Mouse (Mus musculus) neural tube, embryonic 14.5 days (tissue): ENCODE data around the gene Efcab5. TPM values are rescaled to one million over a fixed set of nuclear protein-coding genes. Genes with fewer than 3 reads are reported as not detected.

ENCODE experiments used
- ATAC-seq: fragments of 200-750 bp; cut with Nextera tagmentation; 2 replicates; pipeline ENCODE4 v1.8.0; 2017; ENCODE audit warnings: low read depth, mild to moderate bottlenecking, moderate TSS enrichment, moderate library complexity
- H3K27ac ChIP-seq: fragments of 300-500 bp; sonication (generic); 2 replicates; pipeline ENCODE4 v1.5.1; 2014; ENCODE audit warnings: low read depth, mild to moderate bottlenecking, control low read depth, low read length, moderate library complexity, mixed read lengths
- H3K27me3 ChIP-seq: fragments of 300-500 bp; sonication (generic); 2 replicates; pipeline ENCODE4 v1.6.1; 2014; ENCODE audit warnings: low read length; ENCODE audit not compliant: control insufficient read depth, insufficient read depth
- H3K36me3 ChIP-seq: fragments of 300-500 bp; sonication (generic); 2 replicates; pipeline ENCODE4 v1.6.1; 2014; ENCODE audit warnings: low read length, mixed read lengths; ENCODE audit not compliant: control insufficient read depth, insufficient read depth
- H3K4me1 ChIP-seq: fragments of 300-500 bp; sonication (generic); 2 replicates; pipeline ENCODE4 v1.6.1; 2014; ENCODE audit warnings: low read length; ENCODE audit not compliant: control insufficient read depth, insufficient read depth
- H3K4me2 ChIP-seq: fragments of 300-500 bp; sonication (generic); 2 replicates; pipeline ENCODE4 v1.6.1; 2014; ENCODE audit warnings: mild to moderate bottlenecking, low read depth, low read length, control low read depth
- H3K4me3 ChIP-seq: fragments of 300-500 bp; sonication (generic); 2 replicates; pipeline ENCODE4 v1.5.1; 2014; ENCODE audit warnings: low read depth, low read length, control low read depth, mixed read lengths
- H3K9ac ChIP-seq: fragments of 300-500 bp; sonication (generic); replicated peaks from 2 replicates; pipeline ENCODE4 v1.6.1; 2014; ENCODE audit warnings: low read depth, mild to moderate bottlenecking, control low read depth, low read length, mixed read lengths
- H3K9me3 ChIP-seq: fragments of 300-500 bp; sonication (generic); 2 replicates; pipeline ENCODE4 v1.6.1; 2016; ENCODE audit warnings: low read length; ENCODE audit not compliant: control insufficient read depth
- WGBS: fragments of 180-500 bp; shearing (Covaris S2); extraction: QIAGEN DNeasy Blood & Tissue Kit; methylation state at CpG from one replicate; pipeline ENCODE4 v1.1.7; 2014; 5-methylcytosine and 5-hydroxymethylcytosine counted together
- polyA plus RNA-seq: library from polyadenylated mRNA; unstranded; fragments of >200 nt; fragmentation: Nextera tagmentation; extraction: Ambion mirVana; gene quantifications from 2 replicates; pipeline ENCODE4 v1.2.1, GENCODE M21; 2014

Efcab5 gene
- polyA plus RNA-seq, 1 experiment from 2014 or later, result 1.4 TPM

GRCm38 (mm10) chr11:77182041-77182440 is 6.7 kb downstream of the Efcab5 start:
- Histone ChIP-seq H3K9me3 (no peaks in the 10 kb centered on the region), H3K4me2 (no peak overlapping the region), H3K36me3 (no peaks in the 10 kb centered on the region), H3K4me1 (no peaks in the 10 kb centered on the region), H3K27ac (no peak overlapping the region), H3K4me3 (no peak overlapping the region), H3K27me3 (no peaks in the 10 kb centered on the region), H3K9ac (no peak overlapping the region)
- ATAC-seq, result no peak
- 73% methylated on average over 2 of the region's 2 CpGs for WGBS

DNA sequence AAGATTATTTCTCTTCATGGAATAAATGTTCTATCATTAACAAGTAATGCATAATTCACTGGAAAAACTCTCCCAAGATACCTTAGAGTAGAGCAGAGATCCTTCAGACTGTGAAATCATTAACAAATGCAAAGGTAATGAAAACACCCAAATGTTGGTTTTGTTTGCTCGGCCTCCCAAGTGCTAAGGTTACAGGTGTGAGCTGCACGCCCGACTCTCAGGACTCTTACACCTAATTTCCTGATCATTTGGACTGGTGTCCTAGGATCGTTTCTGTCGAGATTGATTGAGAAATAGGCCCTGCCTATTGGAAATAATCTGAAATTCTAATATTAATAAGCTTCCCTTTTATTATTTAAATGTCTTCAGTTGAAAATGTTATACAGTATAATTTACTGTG is 7.2 kb downstream of the Efcab5 start:
- Histone ChIP-seq H3K9ac (no peak overlapping the region), H3K27ac (no peak overlapping the region), H3K27me3 (no peaks in the 10 kb centered on the region), H3K36me3 (no peaks in the 10 kb centered on the region), H3K4me2 (no peak overlapping the region), H3K9me3 (no peaks in the 10 kb centered on the region), H3K4me3 (no peak overlapping the region), H3K4me1 (no peaks in the 10 kb centered on the region)
- 78% methylated on average over 5 of the region's 5 CpGs for WGBS
- no peak for ATAC-seq

DNA sequence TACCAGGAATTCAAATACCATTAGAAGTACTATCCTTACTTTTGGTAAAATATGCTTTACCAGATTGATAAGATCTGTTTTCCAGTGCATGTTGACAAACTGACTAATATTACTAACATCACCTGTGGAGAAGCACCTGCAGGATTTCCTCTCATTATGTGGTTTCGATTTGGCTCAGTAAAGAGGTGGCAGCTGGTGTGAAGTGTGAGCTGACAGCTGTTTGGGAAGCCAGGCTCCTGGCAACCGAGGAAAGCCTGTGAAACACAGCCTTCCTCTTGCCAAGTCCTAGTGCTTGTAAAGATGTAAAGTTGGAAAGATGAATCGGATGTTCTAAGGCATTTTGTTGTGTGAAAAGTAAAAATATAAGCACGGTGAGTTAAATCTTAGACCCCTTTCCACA is 7.9 kb downstream of the Efcab5 start:
- Histone ChIP-seq H3K9me3 (no peaks in the 10 kb centered on the region), H3K4me3 (no peak overlapping the region), H3K9ac (no peak overlapping the region), H3K27me3 (no peaks in the 10 kb centered on the region), H3K4me2 (no peak overlapping the region), H3K4me1 (no peaks in the 10 kb centered on the region), H3K36me3 (no peaks in the 10 kb centered on the region), H3K27ac (no peak overlapping the region)
- no peak for ATAC-seq
- 51% methylated on average over 4 of the region's 4 CpGs for WGBS

GRCm38 (mm10) chr11:77179771-77180170 is 9.0 kb downstream of the Efcab5 start:
- H3K4me1 ChIP-seq, result no peaks in the 10 kb centered on the region
- H3K27me3 ChIP-seq, result no peaks in the 10 kb centered on the region
- H3K9me3 ChIP-seq, result no peaks in the 10 kb centered on the region
- no peak overlapping the region for H3K27ac ChIP-seq
- H3K36me3 ChIP-seq, result no peaks in the 10 kb centered on the region
- ATAC-seq, result no peak
- no peak overlapping the region for H3K4me2 ChIP-seq
- no peak overlapping the region for H3K9ac ChIP-seq
- H3K4me3 ChIP-seq, result no peak overlapping the region
- WGBS, result 89% methylated on average over 3 of the region's 3 CpGs

DNA sequence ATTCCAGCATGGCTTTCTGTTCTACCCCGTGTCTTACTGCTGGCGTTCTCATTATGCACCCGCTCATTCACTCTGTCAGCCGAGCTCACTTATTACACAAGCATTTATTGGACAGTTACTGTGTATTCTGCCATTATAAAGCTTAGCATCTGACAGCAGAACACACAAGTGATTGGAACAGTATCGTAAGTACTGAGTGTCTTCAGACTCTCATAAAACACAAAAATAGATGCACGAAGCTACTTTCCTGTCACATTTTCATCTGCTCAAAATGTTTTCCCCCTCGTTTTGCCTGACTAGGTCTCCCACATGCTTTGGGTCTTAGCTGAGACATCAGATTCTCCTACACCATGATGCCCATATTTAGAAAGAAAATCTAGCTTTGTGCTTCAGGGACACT is 14.2 kb downstream of the Efcab5 start:
- WGBS, result 64% methylated on average over 7 of the region's 7 CpGs
- Histone ChIP-seq H3K27ac (no peak overlapping the region), H3K4me1 (no peaks in the 10 kb centered on the region), H3K4me2 (no peak overlapping the region), H3K9ac (no peak overlapping the region), H3K9me3 (no peaks in the 10 kb centered on the region), H3K27me3 (no peaks in the 10 kb centered on the region), H3K36me3 (no peaks in the 10 kb centered on the region), H3K4me3 (no peak overlapping the region)
- no peak for ATAC-seq

- Histone ChIP-seq H3K9me3 (no peaks in the 10 kb centered on the region), H3K36me3 (no peaks in the 10 kb centered on the region), H3K27me3 (no peaks in the 10 kb centered on the region), H3K9ac (no peak overlapping the region), H3K27ac (no peak overlapping the region), H3K4me1 (no peaks in the 10 kb centered on the region), H3K4me3 (no peak overlapping the region), H3K4me2 (no peak overlapping the region)
- WGBS, result 52% methylated on average over 4 of the region's 4 CpGs
- ATAC-seq, result no peak
Measured at GRCm38 (mm10) chr11:77173731-77174130, 15.0 kb downstream of the Efcab5 start.

- H3K36me3 ChIP-seq, result no peaks in the 10 kb centered on the region
- H3K9ac ChIP-seq, result no peak overlapping the region
- no peaks in the 10 kb centered on the region for H3K9me3 ChIP-seq
- no peak overlapping the region for H3K4me3 ChIP-seq
- no peaks in the 10 kb centered on the region for H3K4me1 ChIP-seq
- no peak overlapping the region for H3K4me2 ChIP-seq
- H3K27me3 ChIP-seq, result no peaks in the 10 kb centered on the region
- WGBS, result 89% methylated on average over 1 of the region's 1 CpGs
- no peak for ATAC-seq
- H3K27ac ChIP-seq, result no peak overlapping the region
Measured at GRCm38 (mm10) chr11:77160744-77161143, 28.0 kb downstream of the Efcab5 start.

DNA sequence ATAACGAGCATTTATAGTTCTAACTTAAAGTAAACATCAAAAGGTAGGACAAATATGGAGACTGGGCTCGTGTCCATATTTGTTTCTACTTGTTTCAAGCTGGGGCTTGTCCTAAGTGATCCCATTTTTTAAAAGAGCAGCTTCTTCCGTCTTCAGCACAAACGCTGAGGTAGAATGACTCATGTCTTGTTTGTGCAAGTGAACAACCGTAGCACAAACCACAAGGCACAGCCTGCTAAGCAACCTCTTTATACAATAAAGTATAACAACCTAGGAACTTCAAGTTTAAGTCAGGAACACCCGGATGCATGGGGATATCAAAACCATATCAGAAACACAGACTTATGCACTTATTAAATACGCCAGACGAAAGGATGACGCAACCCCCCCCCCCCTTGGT is 28.4 kb downstream of the Efcab5 start:
- WGBS, result 90% methylated on average over 9 of the region's 9 CpGs

DNA sequence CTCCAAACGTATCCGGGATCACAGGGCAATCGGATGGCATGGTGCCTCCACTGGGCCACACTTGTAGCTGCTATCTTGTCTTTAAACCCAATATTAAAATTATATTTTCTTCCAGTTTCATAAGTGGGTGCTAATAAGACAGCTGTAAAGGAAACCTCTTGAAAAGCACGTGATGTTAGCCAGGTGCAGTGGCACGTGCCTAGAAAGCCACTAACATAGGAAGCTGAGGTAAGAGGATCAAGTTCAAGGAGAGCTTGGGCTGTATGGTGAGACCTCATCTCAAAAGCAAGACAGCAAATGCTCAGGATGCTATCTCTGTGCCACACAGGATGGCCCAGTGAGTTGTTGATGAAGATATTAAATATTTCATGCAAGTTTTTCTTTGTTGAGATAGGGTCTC is 34.6 kb downstream of the Efcab5 start:
- Histone ChIP-seq H3K27me3 (no peaks in the 10 kb centered on the region), H3K9me3 (no peaks in the 10 kb centered on the region), H3K9ac (no peak overlapping the region), H3K27ac (no peak overlapping the region), H3K4me3 (no peak overlapping the region), H3K4me2 (no peak overlapping the region), H3K36me3 (no peaks in the 10 kb centered on the region), H3K4me1 (no peaks in the 10 kb centered on the region)
- 81% methylated on average over 5 of the region's 5 CpGs for WGBS
- no peak for ATAC-seq

More for the DNA sequence above, 28.4 kb downstream of the Efcab5 start:
- no peak overlapping the region for H3K4me2 ChIP-seq
- H3K9ac ChIP-seq, result no peak overlapping the region
- no peaks in the 10 kb centered on the region for H3K27me3 ChIP-seq
- no peak overlapping the region for H3K27ac ChIP-seq
- no peak for ATAC-seq
- H3K4me1 ChIP-seq, result no peaks in the 10 kb centered on the region
- H3K4me3 ChIP-seq, result no peak overlapping the region
- no peaks in the 10 kb centered on the region for H3K36me3 ChIP-seq
- no peaks in the 10 kb centered on the region for H3K9me3 ChIP-seq

GRCm38 (mm10) chr11:77150806-77151205 is 38.0 kb downstream of the Efcab5 start:
- ATAC-seq, result no peak
- Histone ChIP-seq H3K4me2 (no peak overlapping the region), H3K27me3 (no peaks in the 10 kb centered on the region), H3K4me3 (no peak overlapping the region), H3K9ac (no peak overlapping the region), H3K9me3 (no peaks in the 10 kb centered on the region), H3K4me1 (no peaks in the 10 kb centered on the region), H3K27ac (no peak overlapping the region), H3K36me3 (no peaks in the 10 kb centered on the region)
- WGBS, result 94% methylated on average over 6 of the region's 6 CpGs
